Mouse (Mus musculus): ENCODE data around the gene 1700022I11Rik. TPM values are rescaled to one million over a fixed set of nuclear protein-coding genes. Genes with fewer than 3 reads are reported as not detected.
"Not testable (repeated sequence)": the region's sequence is repeated elsewhere in the genome, so short reads cannot be mapped to it uniquely, and the experiment has no call there.

Gene 1700022I11Rik
- polyA plus RNA-seq, 1 experiment from 2014 or later = 1.3 TPM

- H3K36me3 ChIP-seq (ENCODE audit: control insufficient read depth, insufficient read depth, low read length) = peaks cover 7% of the 10 kb centered on the region
- H3K9me3 ChIP-seq (ENCODE audit: control insufficient read depth, low read length) = no peaks in the 10 kb centered on the region
- no peak overlapping the region for H3K4me2 ChIP-seq (ENCODE audit: low read length)
- no peaks in the 10 kb centered on the region for H3K27me3 ChIP-seq (replicated peaks; ENCODE audit: control insufficient read depth, insufficient read depth, low read length)
- ATAC-seq = no peak
- 87% methylated on average over 5 of the region's 5 CpGs for WGBS
- H3K9ac ChIP-seq (ENCODE audit: low read depth, low read length) = no peak overlapping the region
- no peak overlapping the region for H3K4me3 ChIP-seq (ENCODE audit: low read length)
- H3K27ac ChIP-seq (ENCODE audit: low read depth, low read length) = no peak overlapping the region
- no peaks in the 10 kb centered on the region for H3K4me1 ChIP-seq (ENCODE audit: control insufficient read depth, insufficient read depth, low read depth, low read length)
These were observed 4.5 kb downstream of the 1700022I11Rik start for GRCm38 (mm10) chr4:42973868-42974267.

- Histone ChIP-seq H3K9me3 (ENCODE audit: control insufficient read depth, low read length) (no peaks in the 10 kb centered on the region), H3K36me3 (ENCODE audit: control insufficient read depth, insufficient read depth, low read length) (peaks cover 19% of the 10 kb centered on the region), H3K27ac (ENCODE audit: low read depth, low read length) (no peak overlapping the region)
These were observed 8.7 kb downstream of the 1700022I11Rik start for GRCm38 (mm10) chr4:42978062-42978461.

GRCm38 (mm10) chr4:42980467-42980866 lies 11.1 kb downstream of the 1700022I11Rik start:
- 93% methylated on average over 7 of the region's 8 CpGs for WGBS
- not testable (repeated sequence) for H3K27me3 ChIP-seq (replicated peaks; ENCODE audit: control insufficient read depth, insufficient read depth, low read length); H3K9ac ChIP-seq (ENCODE audit: low read depth, low read length); H3K9me3 ChIP-seq (ENCODE audit: control insufficient read depth, low read length); H3K4me2 ChIP-seq (ENCODE audit: low read length); H3K4me3 ChIP-seq (ENCODE audit: low read length); H3K4me1 ChIP-seq (ENCODE audit: control insufficient read depth, insufficient read depth, low read depth, low read length); H3K27ac ChIP-seq (ENCODE audit: low read depth, low read length)
- peak; percentile 24; the same call in 1 of the 2 replicates for ATAC-seq
- H3K36me3 ChIP-seq (ENCODE audit: control insufficient read depth, insufficient read depth, low read length) = peaks cover 33% of the 10 kb centered on the region

More at GRCm38 (mm10) chr4:42978062-42978461, 8.7 kb downstream of the 1700022I11Rik start:
- no peak overlapping the region for H3K4me2 ChIP-seq (ENCODE audit: low read length)
- ATAC-seq = no peak
- no peaks in the 10 kb centered on the region for H3K27me3 ChIP-seq (replicated peaks; ENCODE audit: control insufficient read depth, insufficient read depth, low read length)
- 94% methylated on average over 4 of the region's 4 CpGs for WGBS
- H3K4me3 ChIP-seq (ENCODE audit: low read length) = no peak overlapping the region
- no peaks in the 10 kb centered on the region for H3K4me1 ChIP-seq (ENCODE audit: control insufficient read depth, insufficient read depth, low read depth, low read length)
- no peak overlapping the region for H3K9ac ChIP-seq (ENCODE audit: low read depth, low read length)

- Histone ChIP-seq H3K4me2 (ENCODE audit: low read length) (no peak overlapping the region), H3K27ac (ENCODE audit: low read depth, low read length) (no peak overlapping the region), H3K9ac (ENCODE audit: low read depth, low read length) (no peak overlapping the region), H3K27me3 (replicated peaks; ENCODE audit: control insufficient read depth, insufficient read depth, low read length) (no peaks in the 10 kb centered on the region), H3K9me3 (ENCODE audit: control insufficient read depth, low read length) (no peaks in the 10 kb centered on the region), H3K4me3 (ENCODE audit: low read length) (no peak overlapping the region), H3K4me1 (ENCODE audit: control insufficient read depth, insufficient read depth, low read depth, low read length) (no peaks in the 10 kb centered on the region), H3K36me3 (ENCODE audit: control insufficient read depth, insufficient read depth, low read length) (peaks cover 65% of the 10 kb centered on the region)
- WGBS = 89% methylated on average over 1 of the region's 1 CpGs
- ATAC-seq = no peak
These were observed 18.9 kb downstream of the 1700022I11Rik start for GRCm38 (mm10) chr4:42988296-42988695.

- 76% methylated on average over 2 of the region's 2 CpGs for WGBS
- Histone ChIP-seq H3K4me2 (ENCODE audit: low read length) (peak overlapping the region; percentile 82), H3K9me3 (ENCODE audit: control insufficient read depth, low read length) (no peaks in the 10 kb centered on the region), H3K4me3 (ENCODE audit: low read length) (peak overlapping the region; percentile 86), H3K27ac (ENCODE audit: low read depth, low read length) (no peak overlapping the region), H3K27me3 (replicated peaks; ENCODE audit: control insufficient read depth, insufficient read depth, low read length) (no peaks in the 10 kb centered on the region), H3K9ac (ENCODE audit: low read depth, low read length) (no peak overlapping the region), H3K36me3 (ENCODE audit: control insufficient read depth, insufficient read depth, low read length) (peaks cover 18% of the 10 kb centered on the region), H3K4me1 (ENCODE audit: control insufficient read depth, insufficient read depth, low read depth, low read length) (peaks cover 20% of the 10 kb centered on the region)
- ATAC-seq = no peak
These were observed 28.6 kb downstream of the 1700022I11Rik start for GRCm38 (mm10) chr4:42998022-42998421.

GRCm38 (mm10) chr4:42999451-43000140 lies 30.2 kb downstream of the 1700022I11Rik start:
- peak; percentile 70 for ATAC-seq
- no peaks in the 10 kb centered on the region for H3K27me3 ChIP-seq (replicated peaks; ENCODE audit: control insufficient read depth, insufficient read depth, low read length)
- H3K4me3 ChIP-seq (ENCODE audit: low read length) = peak overlapping the region; percentile 86
- peak overlapping the region; percentile 94 for H3K9ac ChIP-seq (ENCODE audit: low read depth, low read length)
- H3K27ac ChIP-seq (ENCODE audit: low read depth, low read length) = peak overlapping the region; percentile 98
- H3K4me2 ChIP-seq (ENCODE audit: low read length) = peak overlapping the region; percentile 82
- no peaks in the 10 kb centered on the region for H3K9me3 ChIP-seq (ENCODE audit: control insufficient read depth, low read length)
- under 1% methylated on average over 44 of the region's 51 CpGs for WGBS
- H3K4me1 ChIP-seq (ENCODE audit: control insufficient read depth, insufficient read depth, low read depth, low read length) = peaks cover 20% of the 10 kb centered on the region
- peaks cover 5% of the 10 kb centered on the region for H3K36me3 ChIP-seq (ENCODE audit: control insufficient read depth, insufficient read depth, low read length)

GRCm38 (mm10) chr4:43000141-43000986 lies 31.0 kb downstream of the 1700022I11Rik start, which contains the start of gene Vcp:
Vcp (minus strand) TSS chr4:43000507.
- Histone ChIP-seq H3K4me2 (ENCODE audit: low read length) (peak within 1 kb of the TSS; percentile 82), H3K4me1 (ENCODE audit: control insufficient read depth, insufficient read depth, low read depth, low read length) (peaks cover 20% of the 10 kb centered on the region), H3K9ac (ENCODE audit: low read depth, low read length) (peak within 1 kb of the TSS; percentile 94), H3K4me3 (ENCODE audit: low read length) (peak within 1 kb of the TSS; percentile 86), H3K27ac (ENCODE audit: low read depth, low read length) (peak within 1 kb of the TSS; percentile 98)
- not testable (repeated sequence) for H3K9me3 ChIP-seq (ENCODE audit: control insufficient read depth, low read length); H3K36me3 ChIP-seq (ENCODE audit: control insufficient read depth, insufficient read depth, low read length); H3K27me3 ChIP-seq (replicated peaks; ENCODE audit: control insufficient read depth, insufficient read depth, low read length)
- peak; percentile 99 for ATAC-seq
- under 1% methylated on average over 46 of the region's 56 CpGs for WGBS

- no peaks in the 10 kb centered on the region for H3K9me3 ChIP-seq (ENCODE audit: control insufficient read depth, low read length)
- peaks cover 20% of the 10 kb centered on the region for H3K4me1 ChIP-seq (ENCODE audit: control insufficient read depth, insufficient read depth, low read depth, low read length)
- no peaks in the 10 kb centered on the region for H3K27me3 ChIP-seq (replicated peaks; ENCODE audit: control insufficient read depth, insufficient read depth, low read length)
- 80% methylated on average over 2 of the region's 2 CpGs for WGBS
- no peak for ATAC-seq
- no peaks in the 10 kb centered on the region for H3K36me3 ChIP-seq (ENCODE audit: control insufficient read depth, insufficient read depth, low read length)
- H3K4me3 ChIP-seq (ENCODE audit: low read length) = no peak overlapping the region
- H3K9ac ChIP-seq (ENCODE audit: low read depth, low read length) = no peak overlapping the region
- H3K4me2 ChIP-seq (ENCODE audit: low read length) = no peak overlapping the region
- H3K27ac ChIP-seq (ENCODE audit: low read depth, low read length) = peak overlapping the region; percentile 58
These were observed 31.9 kb downstream of the 1700022I11Rik start for GRCm38 (mm10) chr4:43001272-43001671.

GRCm38 (mm10) chr4:43002756-43003439 lies 33.5 kb downstream of the 1700022I11Rik start:
- Histone ChIP-seq H3K4me3 (ENCODE audit: low read length) (no peak overlapping the region), H3K4me2 (ENCODE audit: low read length) (no peak overlapping the region), H3K36me3 (ENCODE audit: control insufficient read depth, insufficient read depth, low read length) (no peaks in the 10 kb centered on the region), H3K9me3 (ENCODE audit: control insufficient read depth, low read length) (no peaks in the 10 kb centered on the region), H3K4me1 (ENCODE audit: control insufficient read depth, insufficient read depth, low read depth, low read length) (peaks cover 12% of the 10 kb centered on the region), H3K27ac (ENCODE audit: low read depth, low read length) (no peak overlapping the region), H3K9ac (ENCODE audit: low read depth, low read length) (no peak overlapping the region), H3K27me3 (replicated peaks; ENCODE audit: control insufficient read depth, insufficient read depth, low read length) (no peaks in the 10 kb centered on the region)
- WGBS = 76% methylated on average over 12 of the region's 12 CpGs
- no peak for ATAC-seq
